Mouse (Mus musculus): ENCODE results near the gene Tmem135. TPM values are rescaled to one million over a fixed set of nuclear protein-coding genes. Genes with fewer than 3 reads are reported as not detected.

The Tmem135 gene
- polyA plus RNA-seq, 1 experiment from 2014 or later = 41.6 TPM

GRCm38 (mm10) chr7:89126063-89126882 lies 277.7 kb downstream of the Tmem135 start:
- 56% methylated on average over 7 of the region's 7 CpGs for WGBS
- ATAC-seq (replicated peaks; ENCODE audit: low FRiP score, low read depth) (peak; percentile 90), DNase-seq (ENCODE audit: low spot score) (peak; percentile 76)
- Histone ChIP-seq H3K27ac (no peak overlapping the region), H3K4me2 (ENCODE audit: low read length) (no peak overlapping the region), H3K9me3 (replicated peaks; ENCODE audit: low read length) (no peaks in the 10 kb centered on the region), H3K27me3 (ENCODE audit: insufficient read depth, low read length) (no peaks in the 10 kb centered on the region), H3K9ac (ENCODE audit: low read depth, low read length) (no peak overlapping the region), H3K4me1 (replicated peaks; ENCODE audit: insufficient read depth, low read length) (no peaks in the 10 kb centered on the region), H3K36me3 (ENCODE audit: insufficient read depth, low read length) (no peaks in the 10 kb centered on the region), H3K4me3 (replicated peaks; ENCODE audit: low read depth, low read length) (no peak overlapping the region)
- TF ChIP-seq CTCF (IDR thresholded peaks at IDR 0.05; ENCODE audit: low read depth) = peak; percentile 94

- Histone ChIP-seq H3K9ac (ENCODE audit: low read depth, low read length) (no peak overlapping the region), H3K36me3 (ENCODE audit: insufficient read depth, low read length) (no peaks in the 10 kb centered on the region), H3K9me3 (replicated peaks; ENCODE audit: low read length) (no peaks in the 10 kb centered on the region), H3K4me2 (ENCODE audit: low read length) (no peak overlapping the region), H3K27me3 (ENCODE audit: insufficient read depth, low read length) (no peaks in the 10 kb centered on the region), H3K4me1 (replicated peaks; ENCODE audit: insufficient read depth, low read length) (no peaks in the 10 kb centered on the region), H3K4me3 (replicated peaks; ENCODE audit: low read depth, low read length) (no peak overlapping the region), H3K27ac (peak overlapping the region; percentile 64)
- 47% methylated on average over 1 of the region's 1 CpGs for WGBS
- no peak for TF ChIP-seq CTCF (IDR thresholded peaks at IDR 0.05; ENCODE audit: low read depth)
- DNase-seq (ENCODE audit: low spot score) = peak; percentile 5
- no peak for ATAC-seq (replicated peaks; ENCODE audit: low FRiP score, low read depth)
Observed at GRCm38 (mm10) chr7:89116261-89116664, 287.8 kb downstream of the Tmem135 start.

GRCm38 (mm10) chr7:89115633-89116032 lies 288.4 kb downstream of the Tmem135 start:
- no peak overlapping the region for H3K4me3 ChIP-seq (replicated peaks; ENCODE audit: low read depth, low read length)
- TF ChIP-seq CTCF (IDR thresholded peaks at IDR 0.05; ENCODE audit: low read depth) = no peak
- no peaks in the 10 kb centered on the region for H3K4me1 ChIP-seq (replicated peaks; ENCODE audit: insufficient read depth, low read length)
- DNase-seq (ENCODE audit: low spot score) = peak; percentile 45
- H3K9me3 ChIP-seq (replicated peaks; ENCODE audit: low read length) = no peaks in the 10 kb centered on the region
- no peak overlapping the region for H3K9ac ChIP-seq (ENCODE audit: low read depth, low read length)
- no peaks in the 10 kb centered on the region for H3K27me3 ChIP-seq (ENCODE audit: insufficient read depth, low read length)
- no peaks in the 10 kb centered on the region for H3K36me3 ChIP-seq (ENCODE audit: insufficient read depth, low read length)
- 74% methylated on average over 3 of the region's 3 CpGs for WGBS
- ATAC-seq (replicated peaks; ENCODE audit: low FRiP score, low read depth) = no peak
- H3K27ac ChIP-seq = peak overlapping the region; percentile 64
- no peak overlapping the region for H3K4me2 ChIP-seq (ENCODE audit: low read length)

- H3K4me1 ChIP-seq (replicated peaks; ENCODE audit: insufficient read depth, low read length) = no peaks in the 10 kb centered on the region
- no peak for TF ChIP-seq CTCF (IDR thresholded peaks at IDR 0.05; ENCODE audit: low read depth)
- no peak overlapping the region for H3K4me3 ChIP-seq (replicated peaks; ENCODE audit: low read depth, low read length)
- no peak overlapping the region for H3K9ac ChIP-seq (ENCODE audit: low read depth, low read length)
- no peaks in the 10 kb centered on the region for H3K36me3 ChIP-seq (ENCODE audit: insufficient read depth, low read length)
- no peak overlapping the region for H3K27ac ChIP-seq
- WGBS = 79% methylated on average over 2 of the region's 2 CpGs
- H3K27me3 ChIP-seq (ENCODE audit: insufficient read depth, low read length) = no peaks in the 10 kb centered on the region
- ATAC-seq (replicated peaks; ENCODE audit: low FRiP score, low read depth) = no peak
- H3K4me2 ChIP-seq (ENCODE audit: low read length) = no peak overlapping the region
- DNase-seq (ENCODE audit: low spot score) = no peak
- H3K9me3 ChIP-seq (replicated peaks; ENCODE audit: low read length) = no peaks in the 10 kb centered on the region
Observed at GRCm38 (mm10) chr7:89106421-89106820, 297.6 kb downstream of the Tmem135 start.

GRCm38 (mm10) chr7:89099756-89100155 lies 304.3 kb downstream of the Tmem135 start:
- no peak overlapping the region for H3K4me2 ChIP-seq (ENCODE audit: low read length)
- WGBS = 89% methylated on average over 4 of the region's 4 CpGs
- H3K9ac ChIP-seq (ENCODE audit: low read depth, low read length) = no peak overlapping the region
- no peak for TF ChIP-seq CTCF (IDR thresholded peaks at IDR 0.05; ENCODE audit: low read depth)
- no peak for DNase-seq (ENCODE audit: low spot score)
- H3K36me3 ChIP-seq (ENCODE audit: insufficient read depth, low read length) = no peaks in the 10 kb centered on the region
- H3K27me3 ChIP-seq (ENCODE audit: insufficient read depth, low read length) = no peaks in the 10 kb centered on the region
- H3K27ac ChIP-seq = no peak overlapping the region
- H3K4me3 ChIP-seq (replicated peaks; ENCODE audit: low read depth, low read length) = no peak overlapping the region
- no peaks in the 10 kb centered on the region for H3K9me3 ChIP-seq (replicated peaks; ENCODE audit: low read length)
- no peak for ATAC-seq (replicated peaks; ENCODE audit: low FRiP score, low read depth)
- H3K4me1 ChIP-seq (replicated peaks; ENCODE audit: insufficient read depth, low read length) = no peaks in the 10 kb centered on the region

Small RNA genes within 50 kb of the gene (microRNA-seq; reads per million reads assigned to microRNA genes)
- gene Gm22171 (not detected), gene Gm24659 (not detected)

Other genes with a start within 250 kb of the Tmem135 start
- gene Fzd4, start 133 bp upstream of the Tmem135 start, polyA plus RNA-seq (2015; fragmentation: Nextera tagmentation; extraction: Ambion mirVana) = 29.6 and 30.9 TPM in 2 replicates
- 114 TPM in 2 replicates for gene Prss23, start 123.0 kb upstream of the Tmem135 start, polyA plus RNA-seq (2015; fragmentation: Nextera tagmentation; extraction: Ambion mirVana)
- 39.5 and 41.1 TPM in 2 replicates for gene Me3, start 228.2 kb upstream of the Tmem135 start, polyA plus RNA-seq (2015; fragmentation: Nextera tagmentation; extraction: Ambion mirVana)

Data from kidney, postnatal 0 days (tissue).